Mouse (Mus musculus): Measurements from ENCODE around the gene Slc24a2. TPM values are rescaled to one million over a fixed set of nuclear protein-coding genes. Genes with fewer than 3 reads are reported as not detected.

Slc24a2 gene
- polyA plus RNA-seq, 1 experiment from 2014 or later, result 8.2 TPM

GRCm38 (mm10) chr4:86936217-86936616 is 294.1 kb downstream of the Slc24a2 start:
- Histone ChIP-seq H3K4me2 (ENCODE audit: low read depth, low read length) (no peak overlapping the region), H3K27ac (ENCODE audit: low read depth, low read length) (no peak overlapping the region), H3K4me1 (ENCODE audit: control insufficient read depth, insufficient read depth, low read length) (no peaks in the 10 kb centered on the region), H3K36me3 (ENCODE audit: control insufficient read depth, insufficient read depth, low read length) (no peaks in the 10 kb centered on the region), H3K27me3 (ENCODE audit: control insufficient read depth, insufficient read depth, low read length) (no peaks in the 10 kb centered on the region), H3K4me3 (ENCODE audit: low read depth, low read length) (no peak overlapping the region), H3K9ac (replicated peaks; ENCODE audit: low read depth, low read length) (no peak overlapping the region), H3K9me3 (ENCODE audit: control insufficient read depth, low read length) (no peaks in the 10 kb centered on the region)
- no peak for ATAC-seq (ENCODE audit: low read depth)
- WGBS, result 94% methylated on average over 9 of the region's 9 CpGs

All from neural tube, embryonic 14.5 days (tissue).